In genomic region chr1:169066795-169067194, GRCm38 (mm10) we compare ENCODE assay signal across 13 mouse cellular contexts.
"Had no signal": no experiment of that assay in that cellular context is flagged by ENCODE, and none has a peak within 500 bp of the region (broad histone marks: within the 10 kb centered on the region; RNA-seq: fewer than 3 reads in every experiment).

No protein-coding gene starts in this region.

- ATAC-seq: intestine, embryonic 15.5 days had no signal

- H3K9me3 ChIP-seq: intestine, embryonic 15.5 days; limb, embryonic 13.5 days; neural tube, embryonic 15.5 days had no signal

- H3K9ac ChIP-seq: intestine, embryonic 15.5 days; limb, embryonic 13.5 days; liver, embryonic 14.5 days; neural tube, embryonic 15.5 days had no signal

- H3K36me3 ChIP-seq: intestine, embryonic 15.5 days; limb, embryonic 13.5 days; neural tube, embryonic 15.5 days had no signal

- H3K27me3 ChIP-seq: intestine, embryonic 15.5 days; limb, embryonic 13.5 days; neural tube, embryonic 15.5 days had no signal

- H3K4me1 ChIP-seq: intestine, embryonic 15.5 days; limb, embryonic 13.5 days; neural tube, embryonic 15.5 days had no signal

- H3K27ac ChIP-seq: intestine, embryonic 15.5 days; layer of hippocampus, adult 2 months; limb, embryonic 13.5 days; liver, embryonic 14.5 days; neural tube, embryonic 15.5 days had no signal

- H3K4me3 ChIP-seq: intestine, embryonic 15.5 days; layer of hippocampus, adult 2 months; limb, embryonic 13.5 days; myocyte; neural tube, embryonic 15.5 days had no signal

- H3K4me2 ChIP-seq: intestine, embryonic 15.5 days; limb, embryonic 13.5 days; neural tube, embryonic 15.5 days had no signal

- DNase-seq: left cerebral cortex, postnatal 4 days; lung, adult 18-20 months; midbrain, embryonic 14.5 days; right cerebral cortex, postnatal 4 days; spleen, adult 18-20 months; thymus, adult 18-20 months; thymus, postnatal 14 days had no signal
